Mouse (Mus musculus): Measurements from ENCODE around the gene Golph3l. TPM values are rescaled to one million over a fixed set of nuclear protein-coding genes. Genes with fewer than 3 reads are reported as not detected.

The Golph3l gene
- 18.9 and 19.6 TPM in 2 replicates for polyA plus RNA-seq (2015; fragmentation: Nextera tagmentation; extraction: Ambion mirVana)

GRCm38 (mm10) chr3:95588604-95589086 lies at the start of gene Golph3l:
Golph3l (plus strand) TSS chr3:95588934.

GRCm38 (mm10) chr3:95559437-95559836 lies 29.3 kb upstream of the Golph3l start, which contains the start of gene Hormad1:
Hormad1 (plus strand) TSS chr3:95559677.

GRCm38 (mm10) chr3:95624628-95625503 lies 36.1 kb downstream of the Golph3l start, which contains the start of gene Ensa:
Ensa (plus strand) TSS chr3:95624993.

GRCm38 (mm10) chr3:95658236-95658867 lies 69.6 kb downstream of the Golph3l start, which contains the start of gene Mcl1:
Mcl1 (plus strand) TSS chr3:95658788.

Other genes starting within 250 kb of the Golph3l start
- 11.0 and 12.2 TPM in 2 replicates for gene Setdb1, start 231.7 kb upstream of the Golph3l start, polyA plus RNA-seq (2015; fragmentation: Nextera tagmentation; extraction: Ambion mirVana)
- not detected in 2 replicates for gene 4930558C23Rik, start 186.1 kb upstream of the Golph3l start, polyA plus RNA-seq (2015; fragmentation: Nextera tagmentation; extraction: Ambion mirVana)
- gene Arnt, start 154.5 kb upstream of the Golph3l start, polyA plus RNA-seq (2015; fragmentation: Nextera tagmentation; extraction: Ambion mirVana) = 21.4 and 25.2 TPM in 2 replicates
- gene Ctsk, start 89.7 kb upstream of the Golph3l start, polyA plus RNA-seq (2015; fragmentation: Nextera tagmentation; extraction: Ambion mirVana) = 25.5 and 34.7 TPM in 2 replicates
- gene Ctss, start 62.1 kb upstream of the Golph3l start, polyA plus RNA-seq (2015; fragmentation: Nextera tagmentation; extraction: Ambion mirVana) = 37.9 and 134 TPM in 2 replicates
- gene Hormad1, start 29.3 kb upstream of the Golph3l start, polyA plus RNA-seq (2015; fragmentation: Nextera tagmentation; extraction: Ambion mirVana) = not detected in 2 replicates
- gene Ensa, start 36.1 kb downstream of the Golph3l start, polyA plus RNA-seq (2015; fragmentation: Nextera tagmentation; extraction: Ambion mirVana) = 52.4 and 53.0 TPM in 2 replicates
- 77.6 and 86.5 TPM in 2 replicates for gene Mcl1, start 69.9 kb downstream of the Golph3l start, polyA plus RNA-seq (2015; fragmentation: Nextera tagmentation; extraction: Ambion mirVana)
- 43.0 and 48.2 TPM in 2 replicates for gene Adamtsl4, start 99.0 kb downstream of the Golph3l start, polyA plus RNA-seq (2015; fragmentation: Nextera tagmentation; extraction: Ambion mirVana)
- gene Ecm1, start 150.6 kb downstream of the Golph3l start, polyA plus RNA-seq (2015; fragmentation: Nextera tagmentation; extraction: Ambion mirVana) = 328 and 381 TPM in 2 replicates
- 24.8 and 26.5 TPM in 2 replicates for gene Tars2, start 171.3 kb downstream of the Golph3l start, polyA plus RNA-seq (2015; fragmentation: Nextera tagmentation; extraction: Ambion mirVana)
- gene Rprd2, start 229.9 kb downstream of the Golph3l start, polyA plus RNA-seq (2015; fragmentation: Nextera tagmentation; extraction: Ambion mirVana) = 12.9 and 15.0 TPM in 2 replicates

All from urinary bladder, postnatal 0 days (tissue).